Mouse (Mus musculus) left cerebral cortex, adult 11 months (tissue): ENCODE results near the gene Dhrs13.

Experiments used
- DNase-seq: peaks from one replicate; pipeline ENCODE4 v3.0.0; 2022; ENCODE audit warnings: low spot score

Gene Dhrs13

GRCm38 (mm10) chr11:78031947-78032808 lies at the start of gene Dhrs13:
TSS of gene Dhrs13 (plus strand) at chr11:78032280.
- DNase-seq: peak; percentile 85

- peak; percentile 99 for DNase-seq
Observed at GRCm38 (mm10) chr11:77982441-77982905, 49.6 kb upstream of the Dhrs13 start, which contains the start of gene Phf12. TSS of gene Phf12 (plus strand) at chr11:77982754.

- DNase-seq: no peak
Observed at GRCm38 (mm10) chr11:77983191-77983936, 48.7 kb upstream of the Dhrs13 start.

- DNase-seq: peak; percentile 37
Observed at GRCm38 (mm10) chr11:77983937-77984835, 47.9 kb upstream of the Dhrs13 start.

GRCm38 (mm10) chr11:77984836-77985231 lies 47.2 kb upstream of the Dhrs13 start:
- DNase-seq: peak; percentile 40

- DNase-seq: no peak
Observed at GRCm38 (mm10) chr11:77985541-77986065, 46.5 kb upstream of the Dhrs13 start.

- no peak for DNase-seq
Observed at GRCm38 (mm10) chr11:77989071-77989690, 42.9 kb upstream of the Dhrs13 start.

- DNase-seq: no peak
Observed at GRCm38 (mm10) chr11:77995556-77995955, 36.5 kb upstream of the Dhrs13 start.

- no peak for DNase-seq
Observed at GRCm38 (mm10) chr11:78006446-78006845, 25.6 kb upstream of the Dhrs13 start.

GRCm38 (mm10) chr11:78019676-78020075 lies 12.4 kb upstream of the Dhrs13 start:
- no peak for DNase-seq

- DNase-seq: no peak
Observed at GRCm38 (mm10) chr11:78023607-78024006, 8.5 kb upstream of the Dhrs13 start.

GRCm38 (mm10) chr11:78029240-78029639 lies 2.8 kb upstream of the Dhrs13 start:
- no peak for DNase-seq

- DNase-seq: no peak
Observed at GRCm38 (mm10) chr11:78030600-78030999, 1.5 kb upstream of the Dhrs13 start.

GRCm38 (mm10) chr11:78031389-78031788 lies 691 bp upstream of the Dhrs13 start:
- no peak for DNase-seq

- no peak for DNase-seq
Observed at GRCm38 (mm10) chr11:78032809-78033195, 722 bp downstream of the Dhrs13 start.

GRCm38 (mm10) chr11:78033931-78034617 lies 2.0 kb downstream of the Dhrs13 start:
- DNase-seq: no peak

GRCm38 (mm10) chr11:78036791-78037190 lies 4.7 kb downstream of the Dhrs13 start:
- no peak for DNase-seq

GRCm38 (mm10) chr11:78037831-78038752 lies 6.0 kb downstream of the Dhrs13 start, which contains the start of gene Flot2:
TSS of gene Flot2 (plus strand) at chr11:78037931.
- DNase-seq: no peak

- no peak for DNase-seq
Observed at GRCm38 (mm10) chr11:78040878-78041277, 8.8 kb downstream of the Dhrs13 start.
